Mouse (Mus musculus) erythroblast, embryonic 14.5 days (primary cell): ENCODE results near the gene Inpp4a.

Experiments used
- GATA1 ChIP-seq: IDR thresholded peaks from 2 replicates; pipeline ENCODE4 v1.6.1; 2012; ENCODE audit warnings: low read length, inconsistent platforms, mixed read lengths
- TAL1 ChIP-seq: IDR thresholded peaks from 3 replicates; pipeline ENCODE4 v1.6.1; 2012; ENCODE audit warnings: low read length, inconsistent platforms, mixed read lengths

GRCm38 (mm10) chr1:37386448-37386971 lies 86.8 kb downstream of the Inpp4a start:
- TF ChIP-seq TAL1 (no peak), GATA1 (no peak)
